Mouse (Mus musculus): Measurements from ENCODE around the gene Il1rapl2. TPM values are rescaled to one million over a fixed set of nuclear protein-coding genes. Genes with fewer than 3 reads are reported as not detected.

The Il1rapl2 gene
- polyA plus RNA-seq, 1 experiment from 2014 or later = 0.37 TPM

- no peaks in the 10 kb centered on the region for H3K27me3 ChIP-seq (ENCODE audit: control insufficient read depth, insufficient read depth, low read length)
- no peak overlapping the region for H3K27ac ChIP-seq (ENCODE audit: low read depth, low read length)
- H3K4me1 ChIP-seq (replicated peaks; ENCODE audit: control insufficient read depth, insufficient read depth, low read length) = no peaks in the 10 kb centered on the region
- H3K4me2 ChIP-seq (replicated peaks; ENCODE audit: low read depth, low read length) = no peak overlapping the region
- no peaks in the 10 kb centered on the region for H3K36me3 ChIP-seq (ENCODE audit: control insufficient read depth, insufficient read depth, low read length)
- ATAC-seq (ENCODE audit: low FRiP score) = no peak
- H3K9ac ChIP-seq (ENCODE audit: low read depth, low read length) = no peak overlapping the region
- H3K9me3 ChIP-seq (ENCODE audit: control insufficient read depth, low read length) = no peaks in the 10 kb centered on the region
- no peak for DNase-seq (ENCODE audit: low spot score)
- no peak overlapping the region for H3K4me3 ChIP-seq (ENCODE audit: low read depth, low read length)
- 76% methylated on average over 2 of the region's 2 CpGs for WGBS
Measured at GRCm38 (mm10) chrX:138433794-138434193, 863.4 kb downstream of the Il1rapl2 start.

- no peak overlapping the region for H3K4me3 ChIP-seq (ENCODE audit: low read depth, low read length)
- H3K4me1 ChIP-seq (replicated peaks; ENCODE audit: control insufficient read depth, insufficient read depth, low read length) = no peaks in the 10 kb centered on the region
- no peak overlapping the region for H3K4me2 ChIP-seq (replicated peaks; ENCODE audit: low read depth, low read length)
- H3K36me3 ChIP-seq (ENCODE audit: control insufficient read depth, insufficient read depth, low read length) = no peaks in the 10 kb centered on the region
- 83% methylated on average over 3 of the region's 3 CpGs for WGBS
- no peak for ATAC-seq (ENCODE audit: low FRiP score)
- H3K9me3 ChIP-seq (ENCODE audit: control insufficient read depth, low read length) = no peaks in the 10 kb centered on the region
- H3K27ac ChIP-seq (ENCODE audit: low read depth, low read length) = no peak overlapping the region
- no peak overlapping the region for H3K9ac ChIP-seq (ENCODE audit: low read depth, low read length)
- no peaks in the 10 kb centered on the region for H3K27me3 ChIP-seq (ENCODE audit: control insufficient read depth, insufficient read depth, low read length)
- no peak for DNase-seq (ENCODE audit: low spot score)
Measured at GRCm38 (mm10) chrX:138437939-138438338, 867.5 kb downstream of the Il1rapl2 start.

GRCm38 (mm10) chrX:138449856-138450255 lies 879.4 kb downstream of the Il1rapl2 start:
- no peaks in the 10 kb centered on the region for H3K36me3 ChIP-seq (ENCODE audit: control insufficient read depth, insufficient read depth, low read length)
- no peak overlapping the region for H3K4me3 ChIP-seq (ENCODE audit: low read depth, low read length)
- no peaks in the 10 kb centered on the region for H3K27me3 ChIP-seq (ENCODE audit: control insufficient read depth, insufficient read depth, low read length)
- WGBS = 80% methylated on average over 2 of the region's 2 CpGs
- H3K9ac ChIP-seq (ENCODE audit: low read depth, low read length) = no peak overlapping the region
- H3K4me2 ChIP-seq (replicated peaks; ENCODE audit: low read depth, low read length) = no peak overlapping the region
- H3K27ac ChIP-seq (ENCODE audit: low read depth, low read length) = no peak overlapping the region
- no peak for ATAC-seq (ENCODE audit: low FRiP score)
- H3K9me3 ChIP-seq (ENCODE audit: control insufficient read depth, low read length) = no peaks in the 10 kb centered on the region
- H3K4me1 ChIP-seq (replicated peaks; ENCODE audit: control insufficient read depth, insufficient read depth, low read length) = no peaks in the 10 kb centered on the region
- no peak for DNase-seq (ENCODE audit: low spot score)

- Histone ChIP-seq H3K4me3 (ENCODE audit: low read depth, low read length) (no peak overlapping the region), H3K27me3 (ENCODE audit: control insufficient read depth, insufficient read depth, low read length) (no peaks in the 10 kb centered on the region), H3K9ac (ENCODE audit: low read depth, low read length) (no peak overlapping the region), H3K9me3 (ENCODE audit: control insufficient read depth, low read length) (no peaks in the 10 kb centered on the region), H3K36me3 (ENCODE audit: control insufficient read depth, insufficient read depth, low read length) (no peaks in the 10 kb centered on the region), H3K4me1 (replicated peaks; ENCODE audit: control insufficient read depth, insufficient read depth, low read length) (no peaks in the 10 kb centered on the region), H3K27ac (ENCODE audit: low read depth, low read length) (no peak overlapping the region), H3K4me2 (replicated peaks; ENCODE audit: low read depth, low read length) (no peak overlapping the region)
- WGBS = 81% methylated on average over 3 of the region's 3 CpGs
- DNase-seq (ENCODE audit: low spot score) (no peak), ATAC-seq (ENCODE audit: low FRiP score) (no peak)
Measured at GRCm38 (mm10) chrX:138478488-138478887, 908.1 kb downstream of the Il1rapl2 start.

- ATAC-seq (ENCODE audit: low FRiP score) = no peak
- H3K36me3 ChIP-seq (ENCODE audit: control insufficient read depth, insufficient read depth, low read length) = no peaks in the 10 kb centered on the region
- H3K27ac ChIP-seq (ENCODE audit: low read depth, low read length) = no peak overlapping the region
- 85% methylated on average over 1 of the region's 1 CpGs for WGBS
- no peaks in the 10 kb centered on the region for H3K4me1 ChIP-seq (replicated peaks; ENCODE audit: control insufficient read depth, insufficient read depth, low read length)
- H3K9me3 ChIP-seq (ENCODE audit: control insufficient read depth, low read length) = no peaks in the 10 kb centered on the region
- H3K27me3 ChIP-seq (ENCODE audit: control insufficient read depth, insufficient read depth, low read length) = no peaks in the 10 kb centered on the region
- H3K4me3 ChIP-seq (ENCODE audit: low read depth, low read length) = no peak overlapping the region
- no peak overlapping the region for H3K9ac ChIP-seq (ENCODE audit: low read depth, low read length)
- DNase-seq (ENCODE audit: low spot score) = no peak
- no peak overlapping the region for H3K4me2 ChIP-seq (replicated peaks; ENCODE audit: low read depth, low read length)
Measured at GRCm38 (mm10) chrX:138500510-138500909, 930.1 kb downstream of the Il1rapl2 start.

- H3K36me3 ChIP-seq (ENCODE audit: control insufficient read depth, insufficient read depth, low read length) = no peaks in the 10 kb centered on the region
- H3K27me3 ChIP-seq (ENCODE audit: control insufficient read depth, insufficient read depth, low read length) = no peaks in the 10 kb centered on the region
- ATAC-seq (ENCODE audit: low FRiP score) (no peak), DNase-seq (ENCODE audit: low spot score) (no peak)
- no peak overlapping the region for H3K4me3 ChIP-seq (ENCODE audit: low read depth, low read length)
- H3K9ac ChIP-seq (ENCODE audit: low read depth, low read length) = no peak overlapping the region
- 61% methylated on average over 3 of the region's 3 CpGs for WGBS
- no peaks in the 10 kb centered on the region for H3K9me3 ChIP-seq (ENCODE audit: control insufficient read depth, low read length)
- no peak overlapping the region for H3K27ac ChIP-seq (ENCODE audit: low read depth, low read length)
- no peaks in the 10 kb centered on the region for H3K4me1 ChIP-seq (replicated peaks; ENCODE audit: control insufficient read depth, insufficient read depth, low read length)
- H3K4me2 ChIP-seq (replicated peaks; ENCODE audit: low read depth, low read length) = no peak overlapping the region
Measured at GRCm38 (mm10) chrX:138505049-138505448, 934.6 kb downstream of the Il1rapl2 start.

- no peaks in the 10 kb centered on the region for H3K4me1 ChIP-seq (replicated peaks; ENCODE audit: control insufficient read depth, insufficient read depth, low read length)
- WGBS = 68% methylated on average over 3 of the region's 3 CpGs
- ATAC-seq (ENCODE audit: low FRiP score) = no peak
Measured at GRCm38 (mm10) chrX:138620106-138620505, 1049.7 kb downstream of the Il1rapl2 start.

GRCm38 (mm10) chrX:138625311-138625710 lies 1054.9 kb downstream of the Il1rapl2 start:
- Histone ChIP-seq H3K4me1 (replicated peaks; ENCODE audit: control insufficient read depth, insufficient read depth, low read length) (no peaks in the 10 kb centered on the region), H3K4me3 (ENCODE audit: low read depth, low read length) (no peak overlapping the region), H3K36me3 (ENCODE audit: control insufficient read depth, insufficient read depth, low read length) (no peaks in the 10 kb centered on the region), H3K4me2 (replicated peaks; ENCODE audit: low read depth, low read length) (no peak overlapping the region), H3K9ac (ENCODE audit: low read depth, low read length) (no peak overlapping the region), H3K27me3 (ENCODE audit: control insufficient read depth, insufficient read depth, low read length) (no peaks in the 10 kb centered on the region), H3K27ac (ENCODE audit: low read depth, low read length) (no peak overlapping the region), H3K9me3 (ENCODE audit: control insufficient read depth, low read length) (no peaks in the 10 kb centered on the region)
- no peak for DNase-seq (ENCODE audit: low spot score)
- ATAC-seq (ENCODE audit: low FRiP score) = no peak

More at GRCm38 (mm10) chrX:138620106-138620505, 1049.7 kb downstream of the Il1rapl2 start:
- Histone ChIP-seq H3K9me3 (ENCODE audit: control insufficient read depth, low read length) (no peaks in the 10 kb centered on the region), H3K27ac (ENCODE audit: low read depth, low read length) (no peak overlapping the region), H3K9ac (ENCODE audit: low read depth, low read length) (no peak overlapping the region), H3K4me3 (ENCODE audit: low read depth, low read length) (no peak overlapping the region), H3K27me3 (ENCODE audit: control insufficient read depth, insufficient read depth, low read length) (no peaks in the 10 kb centered on the region), H3K36me3 (ENCODE audit: control insufficient read depth, insufficient read depth, low read length) (no peaks in the 10 kb centered on the region), H3K4me2 (replicated peaks; ENCODE audit: low read depth, low read length) (no peak overlapping the region)
- DNase-seq (ENCODE audit: low spot score) = no peak

GRCm38 (mm10) chrX:138722372-138722771 lies 1152.0 kb downstream of the Il1rapl2 start:
- Histone ChIP-seq H3K4me2 (replicated peaks; ENCODE audit: low read depth, low read length) (no peak overlapping the region), H3K4me3 (ENCODE audit: low read depth, low read length) (no peak overlapping the region), H3K9me3 (ENCODE audit: control insufficient read depth, low read length) (no peaks in the 10 kb centered on the region), H3K4me1 (replicated peaks; ENCODE audit: control insufficient read depth, insufficient read depth, low read length) (no peaks in the 10 kb centered on the region), H3K27me3 (ENCODE audit: control insufficient read depth, insufficient read depth, low read length) (no peaks in the 10 kb centered on the region), H3K36me3 (ENCODE audit: control insufficient read depth, insufficient read depth, low read length) (no peaks in the 10 kb centered on the region), H3K27ac (ENCODE audit: low read depth, low read length) (no peak overlapping the region), H3K9ac (ENCODE audit: low read depth, low read length) (no peak overlapping the region)
- DNase-seq (ENCODE audit: low spot score) (no peak), ATAC-seq (ENCODE audit: low FRiP score) (no peak)
- 40% methylated on average over 1 of the region's 1 CpGs for WGBS
